Mouse (Mus musculus): ENCODE data around the gene Atg5. TPM values are rescaled to one million over a fixed set of nuclear protein-coding genes. Genes with fewer than 3 reads are reported as not detected.

Atg5 gene
- polyA plus RNA-seq, 1 experiment from 2014 or later: 19.9 TPM

GRCm38 (mm10) chr10:44285106-44285505 lies 16.9 kb downstream of the Atg5 start:
- H3K36me3 ChIP-seq (replicated peaks): peaks cover 21% of the 10 kb centered on the region
- 56% methylated on average over 1 of the region's 1 CpGs for WGBS (ENCODE audit: insufficient replicate concordance)
- H3K27me3 ChIP-seq: no peaks in the 10 kb centered on the region
- H3K4me3 ChIP-seq (replicated peaks): no peak overlapping the region
- no peaks in the 10 kb centered on the region for H3K4me1 ChIP-seq (replicated peaks)
- H3K4me2 ChIP-seq: no peak overlapping the region
- H3K27ac ChIP-seq (replicated peaks): no peak overlapping the region
- ATAC-seq (ENCODE audit: insufficient read depth): no peak
- no peak overlapping the region for H3K9ac ChIP-seq
- H3K9me3 ChIP-seq (replicated peaks): no peaks in the 10 kb centered on the region

GRCm38 (mm10) chr10:44285935-44286334 lies 17.8 kb downstream of the Atg5 start:
- H3K9me3 ChIP-seq (replicated peaks): no peaks in the 10 kb centered on the region
- no peak overlapping the region for H3K9ac ChIP-seq
- no peak overlapping the region for H3K4me2 ChIP-seq
- H3K4me3 ChIP-seq (replicated peaks): no peak overlapping the region
- peaks cover 28% of the 10 kb centered on the region for H3K36me3 ChIP-seq (replicated peaks)
- no peaks in the 10 kb centered on the region for H3K27me3 ChIP-seq
- H3K27ac ChIP-seq (replicated peaks): no peak overlapping the region
- no peaks in the 10 kb centered on the region for H3K4me1 ChIP-seq (replicated peaks)
- 57% methylated on average over 4 of the region's 4 CpGs for WGBS (ENCODE audit: insufficient replicate concordance)
- no peak for ATAC-seq (ENCODE audit: insufficient read depth)

GRCm38 (mm10) chr10:44290876-44291275 lies 22.7 kb downstream of the Atg5 start:
- no peak for ATAC-seq (ENCODE audit: insufficient read depth)
- 53% methylated on average over 2 of the region's 2 CpGs for WGBS (ENCODE audit: insufficient replicate concordance)

DNA sequence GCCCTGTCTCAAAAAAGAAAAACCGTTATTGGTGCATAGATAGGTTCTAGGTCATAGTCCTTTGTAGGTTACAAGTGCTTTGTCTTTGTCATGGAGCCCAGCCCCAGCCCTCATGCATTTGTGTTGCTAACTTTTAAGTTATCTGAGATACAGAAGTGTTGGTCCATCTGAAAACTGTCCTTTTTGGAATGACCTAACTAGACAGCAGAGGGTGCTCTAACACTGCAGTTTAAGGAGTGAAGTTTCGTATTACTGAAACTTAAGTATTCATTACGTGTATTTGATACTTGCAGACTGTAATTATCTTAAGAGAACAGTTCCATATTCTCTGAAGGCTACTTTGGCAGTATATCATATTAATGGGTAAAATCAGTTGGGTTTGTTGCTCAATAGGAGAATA lies 24.0 kb downstream of the Atg5 start:
- Histone ChIP-seq H3K9me3 (replicated peaks) (no peaks in the 10 kb centered on the region), H3K27ac (replicated peaks) (no peak overlapping the region), H3K4me2 (no peak overlapping the region), H3K9ac (no peak overlapping the region), H3K36me3 (replicated peaks) (peaks cover 27% of the 10 kb centered on the region), H3K4me3 (replicated peaks) (no peak overlapping the region), H3K27me3 (no peaks in the 10 kb centered on the region), H3K4me1 (replicated peaks) (no peaks in the 10 kb centered on the region)
- no peak for ATAC-seq (ENCODE audit: insufficient read depth)
- WGBS (ENCODE audit: insufficient replicate concordance): 53% methylated on average over 3 of the region's 3 CpGs

More at GRCm38 (mm10) chr10:44290876-44291275, 22.7 kb downstream of the Atg5 start:
- peaks cover 34% of the 10 kb centered on the region for H3K36me3 ChIP-seq (replicated peaks)
- H3K27ac ChIP-seq (replicated peaks): no peak overlapping the region
- H3K9me3 ChIP-seq (replicated peaks): no peaks in the 10 kb centered on the region
- H3K4me1 ChIP-seq (replicated peaks): no peaks in the 10 kb centered on the region
- no peak overlapping the region for H3K4me2 ChIP-seq
- no peak overlapping the region for H3K9ac ChIP-seq
- no peaks in the 10 kb centered on the region for H3K27me3 ChIP-seq
- no peak overlapping the region for H3K4me3 ChIP-seq (replicated peaks)

- no peaks in the 10 kb centered on the region for H3K27me3 ChIP-seq
- H3K4me3 ChIP-seq (replicated peaks): no peak overlapping the region
- ATAC-seq (ENCODE audit: insufficient read depth): no peak
- WGBS (ENCODE audit: insufficient replicate concordance): 75% methylated on average over 9 of the region's 9 CpGs
- H3K4me1 ChIP-seq (replicated peaks): no peaks in the 10 kb centered on the region
- H3K9me3 ChIP-seq (replicated peaks): no peaks in the 10 kb centered on the region
- no peak overlapping the region for H3K9ac ChIP-seq
- no peak overlapping the region for H3K4me2 ChIP-seq
- no peak overlapping the region for H3K27ac ChIP-seq (replicated peaks)
- peaks cover 14% of the 10 kb centered on the region for H3K36me3 ChIP-seq (replicated peaks)
Observed at GRCm38 (mm10) chr10:44299165-44299564, 31.0 kb downstream of the Atg5 start.

DNA sequence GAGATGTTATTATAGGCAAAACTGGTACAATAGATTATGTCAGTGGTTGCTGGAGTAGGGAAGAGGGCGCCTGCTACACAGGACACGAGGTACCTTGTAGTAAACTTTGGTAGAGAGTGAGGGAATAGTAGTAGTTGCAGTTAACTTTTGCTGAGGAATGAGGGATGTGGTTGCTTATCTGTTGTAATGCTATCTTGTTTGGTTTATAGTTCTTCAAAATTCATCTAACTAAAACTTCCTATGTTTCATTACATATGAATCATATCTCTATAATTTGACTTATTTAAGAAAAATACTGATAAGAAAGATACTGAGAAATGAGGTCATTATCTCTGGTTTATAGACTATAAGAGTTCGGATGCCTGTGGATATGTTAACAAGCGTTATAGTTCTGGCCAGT lies 31.9 kb downstream of the Atg5 start:
- Histone ChIP-seq H3K4me2 (no peak overlapping the region), H3K9me3 (replicated peaks) (no peaks in the 10 kb centered on the region), H3K27me3 (no peaks in the 10 kb centered on the region), H3K4me1 (replicated peaks) (no peaks in the 10 kb centered on the region), H3K4me3 (replicated peaks) (no peak overlapping the region), H3K36me3 (replicated peaks) (peaks cover 14% of the 10 kb centered on the region), H3K9ac (no peak overlapping the region), H3K27ac (replicated peaks) (no peak overlapping the region)
- no peak for ATAC-seq (ENCODE audit: insufficient read depth)
- 64% methylated on average over 4 of the region's 4 CpGs for WGBS (ENCODE audit: insufficient replicate concordance)

- Histone ChIP-seq H3K4me3 (replicated peaks) (no peak overlapping the region), H3K27me3 (no peaks in the 10 kb centered on the region), H3K36me3 (replicated peaks) (peaks cover 18% of the 10 kb centered on the region; the same call in 1 of the 2 replicates), H3K4me1 (replicated peaks) (no peaks in the 10 kb centered on the region), H3K9me3 (replicated peaks) (no peaks in the 10 kb centered on the region), H3K9ac (no peak overlapping the region), H3K27ac (replicated peaks) (no peak overlapping the region), H3K4me2 (no peak overlapping the region)
- ATAC-seq (ENCODE audit: insufficient read depth): no peak
- 77% methylated on average over 15 of the region's 15 CpGs for WGBS (ENCODE audit: insufficient replicate concordance)
Observed at GRCm38 (mm10) chr10:44303648-44304329, 35.6 kb downstream of the Atg5 start.

DNA sequence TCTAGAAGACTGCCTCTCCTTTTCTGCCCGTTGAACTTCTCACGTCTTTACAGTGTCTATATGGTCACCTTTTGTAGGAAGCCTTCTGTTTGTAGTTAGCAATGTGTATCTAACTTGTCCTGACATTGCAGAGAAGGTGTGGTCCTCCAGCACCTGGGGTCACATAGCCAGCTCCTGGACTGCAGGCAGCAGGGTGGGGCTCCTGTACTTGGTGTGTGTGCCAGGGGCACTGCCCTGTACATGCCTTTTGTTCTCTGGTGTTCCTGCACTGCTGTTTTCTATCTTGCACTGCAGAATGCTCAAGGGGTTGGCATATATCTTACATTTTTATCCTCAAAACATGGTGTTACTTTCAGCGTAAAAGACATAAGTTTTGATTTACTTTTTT lies 36.2 kb downstream of the Atg5 start:
- H3K36me3 ChIP-seq (replicated peaks): peaks cover 18% of the 10 kb centered on the region; the same call in 1 of the 2 replicates
- WGBS (ENCODE audit: insufficient replicate concordance): 72% methylated on average over 3 of the region's 3 CpGs
- no peak overlapping the region for H3K4me2 ChIP-seq
- no peak overlapping the region for H3K9ac ChIP-seq
- H3K9me3 ChIP-seq (replicated peaks): no peaks in the 10 kb centered on the region
- H3K27ac ChIP-seq (replicated peaks): no peak overlapping the region
- ATAC-seq (ENCODE audit: insufficient read depth): no peak
- no peaks in the 10 kb centered on the region for H3K4me1 ChIP-seq (replicated peaks)
- H3K4me3 ChIP-seq (replicated peaks): no peak overlapping the region
- no peaks in the 10 kb centered on the region for H3K27me3 ChIP-seq

- no peaks in the 10 kb centered on the region for H3K4me1 ChIP-seq (replicated peaks)
- no peak for ATAC-seq (ENCODE audit: insufficient read depth)
- H3K9me3 ChIP-seq (replicated peaks): no peaks in the 10 kb centered on the region
- peaks cover 18% of the 10 kb centered on the region; the same call in 1 of the 2 replicates for H3K36me3 ChIP-seq (replicated peaks)
- H3K27ac ChIP-seq (replicated peaks): no peak overlapping the region
- no peak overlapping the region for H3K4me2 ChIP-seq
- H3K4me3 ChIP-seq (replicated peaks): no peak overlapping the region
- 70% methylated on average over 3 of the region's 3 CpGs for WGBS (ENCODE audit: insufficient replicate concordance)
- H3K27me3 ChIP-seq: no peaks in the 10 kb centered on the region
- no peak overlapping the region for H3K9ac ChIP-seq
Observed at GRCm38 (mm10) chr10:44304845-44305244, 36.7 kb downstream of the Atg5 start.

DNA sequence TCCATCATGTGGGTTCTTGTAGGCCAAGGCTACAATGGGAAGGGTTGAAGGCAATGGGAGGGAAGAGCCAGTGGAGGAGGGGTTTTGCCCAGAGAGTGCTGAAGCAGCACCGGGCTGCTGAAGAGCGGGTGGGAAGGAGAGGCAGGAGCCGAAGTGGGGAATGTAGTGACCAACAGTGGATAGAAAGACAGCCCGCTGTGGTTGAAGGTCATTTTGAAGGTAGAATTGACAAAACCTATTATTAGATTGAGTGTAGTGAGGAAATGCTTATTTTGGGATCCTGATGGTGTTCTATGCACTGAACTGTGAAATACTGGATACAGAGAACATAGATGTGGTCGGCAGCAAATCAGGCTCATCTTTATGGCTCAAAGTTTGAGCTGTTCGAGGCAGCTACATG lies 38.1 kb downstream of the Atg5 start:
- Histone ChIP-seq H3K9me3 (replicated peaks) (no peaks in the 10 kb centered on the region), H3K9ac (no peak overlapping the region), H3K27me3 (no peaks in the 10 kb centered on the region), H3K27ac (replicated peaks) (no peak overlapping the region), H3K36me3 (replicated peaks) (peaks cover 18% of the 10 kb centered on the region; the same call in 1 of the 2 replicates), H3K4me2 (no peak overlapping the region), H3K4me3 (replicated peaks) (no peak overlapping the region), H3K4me1 (replicated peaks) (no peaks in the 10 kb centered on the region)
- ATAC-seq (ENCODE audit: insufficient read depth): no peak
- WGBS (ENCODE audit: insufficient replicate concordance): 80% methylated on average over 6 of the region's 6 CpGs

DNA sequence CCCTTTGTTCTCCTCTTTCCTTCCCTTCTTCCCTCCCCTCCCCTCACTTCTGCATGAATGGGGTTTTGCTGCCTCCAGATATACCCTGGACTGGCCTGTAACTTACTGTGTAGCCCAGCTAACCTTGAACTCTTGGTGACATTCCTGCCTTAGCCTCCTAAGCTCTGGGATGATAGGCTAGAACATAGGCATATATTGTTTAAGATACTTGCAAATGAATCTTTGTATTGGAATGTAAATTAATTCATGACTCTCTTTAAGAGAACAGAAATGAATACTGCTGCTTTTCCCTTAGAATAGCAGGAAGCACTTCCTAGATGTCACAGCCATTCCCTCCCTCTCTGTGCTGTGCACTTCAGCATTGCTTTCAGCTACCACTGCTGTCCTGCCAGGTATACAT lies 40.1 kb downstream of the Atg5 start:
- no peak overlapping the region for H3K9ac ChIP-seq
- no peaks in the 10 kb centered on the region for H3K27me3 ChIP-seq
- H3K4me2 ChIP-seq: no peak overlapping the region
- H3K9me3 ChIP-seq (replicated peaks): no peaks in the 10 kb centered on the region
- H3K4me1 ChIP-seq (replicated peaks): no peaks in the 10 kb centered on the region
- H3K27ac ChIP-seq (replicated peaks): no peak overlapping the region
- H3K36me3 ChIP-seq (replicated peaks): peaks cover 18% of the 10 kb centered on the region; the same call in 1 of the 2 replicates
- H3K4me3 ChIP-seq (replicated peaks): no peak overlapping the region
- ATAC-seq (ENCODE audit: insufficient read depth): no peak

DNA sequence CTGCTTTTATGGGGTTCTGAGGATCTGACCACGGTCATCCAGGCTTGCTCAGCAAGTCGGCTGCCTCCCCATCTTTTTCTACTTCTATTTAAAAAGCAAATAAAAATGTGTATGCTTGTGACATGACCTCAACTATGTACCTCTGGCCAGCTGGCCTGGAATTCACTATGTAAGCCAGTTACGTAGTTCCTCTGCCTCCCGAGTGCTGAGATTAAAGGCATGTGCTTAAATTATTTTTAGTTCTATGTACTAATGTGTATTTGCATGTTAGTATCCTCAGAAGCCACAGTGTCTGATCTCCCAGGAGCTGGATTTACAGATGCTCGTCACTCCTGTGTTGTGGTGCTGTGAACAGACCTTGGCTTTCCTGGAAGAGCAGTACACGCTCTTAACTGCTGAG lies 41.1 kb downstream of the Atg5 start:
- 72% methylated on average over 6 of the region's 6 CpGs for WGBS (ENCODE audit: insufficient replicate concordance)
- H3K27ac ChIP-seq (replicated peaks): no peak overlapping the region

More for the DNA sequence above, 41.1 kb downstream of the Atg5 start:
- Histone ChIP-seq H3K9ac (no peak overlapping the region), H3K4me2 (no peak overlapping the region), H3K4me1 (replicated peaks) (no peaks in the 10 kb centered on the region), H3K36me3 (replicated peaks) (0 out of 2 replicates have a peak, but pooled peaks cover 10% of the 10 kb centered on the region), H3K4me3 (replicated peaks) (no peak overlapping the region), H3K27me3 (no peaks in the 10 kb centered on the region), H3K9me3 (replicated peaks) (no peaks in the 10 kb centered on the region)
- no peak for ATAC-seq (ENCODE audit: insufficient read depth)
